Mouse (Mus musculus): ENCODE measurements around the gene Ssbp3. TPM values are rescaled to one million over a fixed set of nuclear protein-coding genes. Genes with fewer than 3 reads are reported as not detected.
A peak's percentile ranks its signal among the peaks of the same experiment; 100 is the strongest.

Gene Ssbp3
- polyA plus RNA-seq, 1 experiment from 2014 or later, result 119 TPM

GRCm38 (mm10) chr4:107064394-107065098 is 154.0 kb downstream of the Ssbp3 start:
- no peak for DNase-seq (ENCODE audit: low spot score)
- 88% methylated on average over 5 of the region's 5 CpGs for WGBS
- peaks cover 54% of the 10 kb centered on the region for H3K36me3 ChIP-seq

DNA sequence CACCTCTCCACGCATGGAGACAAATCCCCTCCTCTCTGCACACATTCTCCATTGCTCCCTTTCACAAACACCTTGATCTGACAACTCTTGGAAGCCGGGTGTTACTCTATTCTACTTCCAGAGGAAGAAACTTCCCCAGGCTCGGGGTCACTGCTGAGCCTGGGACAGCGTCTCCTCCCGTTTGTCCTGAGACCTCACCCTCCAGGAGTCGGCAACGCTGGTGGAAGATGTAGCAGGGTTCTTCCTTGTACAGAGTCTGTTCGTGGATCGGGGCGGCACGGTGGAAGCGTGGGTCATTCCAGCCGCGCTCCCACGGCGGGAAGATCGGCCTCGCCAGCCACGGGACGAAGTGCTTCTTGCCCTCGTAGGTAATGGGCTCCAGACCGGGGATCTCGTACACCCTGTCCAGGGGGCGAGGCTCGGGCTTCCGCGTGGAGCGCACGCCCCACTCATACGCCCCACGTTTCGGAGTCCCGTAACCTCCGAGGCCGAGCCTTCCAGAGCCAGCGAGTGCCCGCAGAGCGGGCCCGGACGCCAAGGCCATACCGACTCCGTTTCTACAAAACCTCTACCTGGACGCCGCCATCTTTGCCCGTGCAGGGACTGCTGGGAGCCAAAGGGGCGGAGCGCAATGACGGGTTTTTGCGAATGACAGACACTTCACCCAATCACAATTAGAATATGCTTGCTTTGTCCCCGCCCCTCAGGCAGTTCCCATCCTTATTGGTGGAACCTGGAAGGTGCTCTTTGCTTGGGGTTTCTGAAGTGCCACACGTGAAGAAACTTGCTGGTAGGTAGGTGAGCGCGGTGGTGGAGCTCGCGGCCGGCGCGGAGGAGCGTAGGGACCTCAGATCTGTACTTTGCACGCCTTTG is 156.0 kb downstream of the Ssbp3 start, which contains the start of the genes Mrpl37 and Cyb5rl:
Gene Mrpl37, minus strand, starts transcription at position 617 of the 873 bp plus-strand sequence.
Gene Cyb5rl, plus strand, starts transcription at position 737 of the 873 bp plus-strand sequence.
- WGBS, result under 1% methylated on average over 60 of the region's 60 CpGs
- Histone ChIP-seq H3K27me3 (ENCODE audit: low read depth, poor library complexity, severe bottlenecking) (peaks cover 6% of the 10 kb centered on the region; the same call in 1 of the 2 replicates), H3K36me3 (peaks cover 34% of the 10 kb centered on the region), H3K4me1 (peaks cover 32% of the 10 kb centered on the region), H3K4me3 (peak within 1 kb of the TSS; percentile 87), H3K27ac (replicated peaks) (peak within 1 kb of the TSS; percentile 88), H3K9me3 (replicated peaks) (no peaks in the 10 kb centered on the region)
- DNase-seq (ENCODE audit: low spot score), result peak; percentile 94

More at GRCm38 (mm10) chr4:107064394-107065098, 154.0 kb downstream of the Ssbp3 start:
- Histone ChIP-seq H3K9me3 (replicated peaks) (no peaks in the 10 kb centered on the region), H3K4me1 (peaks cover 32% of the 10 kb centered on the region), H3K4me3 (no peak overlapping the region), H3K27me3 (ENCODE audit: low read depth, poor library complexity, severe bottlenecking) (peaks cover 6% of the 10 kb centered on the region; the same call in 1 of the 2 replicates), H3K27ac (replicated peaks) (no peak overlapping the region)

DNA sequence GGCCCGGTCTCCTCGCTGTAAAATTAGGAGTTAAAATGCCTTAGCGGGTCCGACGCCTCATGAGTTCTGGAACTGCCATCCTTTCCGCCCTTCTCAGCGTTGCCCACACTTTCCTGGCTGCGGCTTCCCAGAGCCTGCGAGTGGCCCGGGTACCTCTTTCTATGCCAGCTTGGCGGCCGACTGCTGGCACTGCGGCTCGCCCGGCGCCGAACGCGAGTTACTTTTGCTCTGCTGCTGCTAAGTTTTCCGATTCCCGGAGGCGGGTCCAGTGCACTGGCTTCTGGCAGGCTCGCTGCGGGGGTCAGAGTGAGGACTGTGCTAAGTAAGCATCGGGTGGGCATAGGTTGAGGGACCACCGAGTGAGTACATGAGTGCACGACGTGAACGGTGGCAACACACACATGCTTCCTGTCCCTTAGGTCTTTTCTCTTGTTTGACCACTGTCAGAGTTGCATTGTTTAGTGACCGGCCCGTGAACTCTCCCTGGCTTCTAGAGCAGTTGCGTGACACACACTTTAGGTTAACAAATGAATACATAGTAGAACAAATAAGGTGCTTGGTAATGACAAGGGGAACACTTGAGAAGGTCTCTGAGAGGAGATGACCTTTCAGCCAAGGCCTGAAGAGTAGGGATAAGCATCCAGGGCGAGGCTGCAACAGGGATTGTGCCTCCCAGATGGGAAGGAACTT is 156.8 kb downstream of the Ssbp3 start:
- DNase-seq (ENCODE audit: low spot score), result no peak
- H3K9me3 ChIP-seq (replicated peaks), result no peaks in the 10 kb centered on the region
- peaks cover 32% of the 10 kb centered on the region for H3K4me1 ChIP-seq
- 5% methylated on average over 33 of the region's 33 CpGs for WGBS
- peaks cover 26% of the 10 kb centered on the region for H3K36me3 ChIP-seq
- peak overlapping the region; percentile 87 for H3K4me3 ChIP-seq
- peaks cover 6% of the 10 kb centered on the region; the same call in 1 of the 2 replicates for H3K27me3 ChIP-seq (ENCODE audit: low read depth, poor library complexity, severe bottlenecking)
- peak overlapping the region; percentile 74 for H3K27ac ChIP-seq (replicated peaks)

DNA sequence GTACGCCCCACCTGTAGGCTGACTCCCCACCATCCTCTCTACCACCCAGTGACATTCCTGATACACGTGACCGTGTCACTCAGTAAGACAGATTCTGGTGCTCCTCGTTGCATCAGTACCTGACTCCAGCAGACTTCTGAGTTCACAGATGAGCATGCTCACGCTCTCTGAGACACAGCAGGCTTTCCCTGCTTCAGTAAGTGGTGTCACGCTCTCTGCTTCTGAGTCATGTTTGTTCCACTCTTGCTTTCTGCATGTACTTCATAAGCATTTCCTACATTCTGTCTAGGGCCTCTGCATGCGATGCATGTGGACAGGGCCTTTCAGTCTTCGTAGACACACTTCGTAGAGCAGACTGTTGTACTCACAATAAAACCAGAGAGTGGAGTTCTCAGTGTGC is 161.8 kb downstream of the Ssbp3 start:
- Histone ChIP-seq H3K27me3 (ENCODE audit: low read depth, poor library complexity, severe bottlenecking) (peaks cover 6% of the 10 kb centered on the region; the same call in 1 of the 2 replicates), H3K36me3 (no peaks in the 10 kb centered on the region), H3K9me3 (replicated peaks) (no peaks in the 10 kb centered on the region), H3K27ac (replicated peaks) (no peak overlapping the region), H3K4me1 (peaks cover 38% of the 10 kb centered on the region), H3K4me3 (no peak overlapping the region)
- DNase-seq (ENCODE audit: low spot score), result no peak
- WGBS, result 79% methylated on average over 9 of the region's 9 CpGs

DNA sequence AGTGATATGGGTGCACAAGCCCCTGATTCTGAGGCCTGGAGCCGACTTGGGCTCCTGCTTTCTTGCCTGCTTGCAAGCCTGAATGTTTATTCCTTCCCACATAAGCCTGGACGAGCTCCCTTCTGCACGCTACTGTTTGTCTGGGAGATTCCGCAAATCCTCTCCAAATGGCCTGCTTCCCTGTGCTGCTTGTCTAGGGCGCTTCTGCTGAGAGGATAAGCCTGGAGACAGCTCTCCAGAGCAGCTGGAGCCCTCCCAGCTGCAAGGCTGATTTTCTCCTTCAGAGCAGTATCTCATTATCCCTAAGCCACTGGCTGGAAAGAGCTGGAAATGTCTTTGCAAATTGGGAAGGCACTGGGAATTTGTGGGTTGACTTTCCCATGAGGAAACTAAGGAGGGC is 165.0 kb downstream of the Ssbp3 start:
- Histone ChIP-seq H3K4me3 (no peak overlapping the region), H3K36me3 (no peaks in the 10 kb centered on the region), H3K9me3 (replicated peaks) (no peaks in the 10 kb centered on the region), H3K27ac (replicated peaks) (peak overlapping the region; percentile 62), H3K27me3 (ENCODE audit: low read depth, poor library complexity, severe bottlenecking) (no peaks in the 10 kb centered on the region), H3K4me1 (peaks cover 24% of the 10 kb centered on the region)
- 35% methylated on average over 5 of the region's 5 CpGs for WGBS
- no peak for DNase-seq (ENCODE audit: low spot score)

DNA sequence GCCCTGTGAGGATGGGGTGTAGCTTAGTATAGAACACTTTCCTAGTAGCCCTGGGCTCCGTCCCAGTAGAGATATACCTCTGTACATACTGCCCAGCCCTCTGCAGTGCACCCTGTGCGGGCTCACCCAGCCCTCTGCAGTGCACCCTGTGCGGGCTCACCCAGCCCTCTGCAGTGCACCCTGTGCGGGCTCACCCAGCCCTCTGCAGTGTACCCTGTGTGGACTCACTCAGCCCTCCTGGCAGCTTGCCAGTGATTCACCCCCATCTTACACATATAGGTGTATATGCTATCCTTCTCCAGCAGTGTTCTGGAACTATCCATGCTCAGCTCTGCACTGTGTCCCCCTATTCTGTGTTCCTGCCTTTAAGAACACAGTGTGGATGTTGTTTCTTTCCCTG is 168.4 kb downstream of the Ssbp3 start:
- peak overlapping the region; percentile 25; the same call in 1 of the 2 replicates for H3K27ac ChIP-seq (replicated peaks)
- 95% methylated on average over 4 of the region's 4 CpGs for WGBS

GRCm38 (mm10) chr4:107079716-107080115 is 169.2 kb downstream of the Ssbp3 start:
- no peak overlapping the region for H3K4me3 ChIP-seq
- peaks cover 47% of the 10 kb centered on the region for H3K4me1 ChIP-seq
- no peaks in the 10 kb centered on the region for H3K27me3 ChIP-seq (ENCODE audit: low read depth, poor library complexity, severe bottlenecking)
- no peak for DNase-seq (ENCODE audit: low spot score)
- H3K27ac ChIP-seq (replicated peaks), result peak overlapping the region; percentile 25
- no peaks in the 10 kb centered on the region for H3K9me3 ChIP-seq (replicated peaks)
- H3K36me3 ChIP-seq, result no peaks in the 10 kb centered on the region

More for the DNA sequence above, 168.4 kb downstream of the Ssbp3 start:
- DNase-seq (ENCODE audit: low spot score), result no peak
- Histone ChIP-seq H3K9me3 (replicated peaks) (no peaks in the 10 kb centered on the region), H3K4me3 (no peak overlapping the region), H3K4me1 (peaks cover 43% of the 10 kb centered on the region), H3K27me3 (ENCODE audit: low read depth, poor library complexity, severe bottlenecking) (no peaks in the 10 kb centered on the region), H3K36me3 (no peaks in the 10 kb centered on the region)

GRCm38 (mm10) chr4:107082185-107082584 is 171.7 kb downstream of the Ssbp3 start:
- H3K4me1 ChIP-seq, result peaks cover 47% of the 10 kb centered on the region
- WGBS, result 88% methylated on average over 3 of the region's 3 CpGs

DNA sequence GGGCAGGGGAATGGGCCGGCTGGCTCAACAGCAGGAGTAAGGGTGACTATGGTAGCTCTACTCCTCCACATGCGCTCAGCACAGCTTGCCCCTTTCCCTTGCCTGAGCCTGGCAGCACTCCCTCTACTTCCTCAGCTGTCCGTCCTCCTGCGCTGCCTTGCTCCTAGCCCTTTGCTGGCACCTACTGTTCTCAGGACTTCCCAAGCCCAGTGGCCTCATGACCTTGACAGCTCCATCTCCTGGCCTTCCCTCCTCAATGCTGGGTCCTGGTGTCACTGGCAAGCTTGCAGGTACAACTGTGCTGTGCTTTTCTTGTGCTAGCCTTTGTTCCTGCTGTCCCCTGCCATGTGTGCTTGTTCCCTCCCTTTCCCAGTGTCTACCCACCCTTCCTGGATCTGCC is 172.6 kb downstream of the Ssbp3 start:
- DNase-seq (ENCODE audit: low spot score), result no peak
- Histone ChIP-seq H3K36me3 (no peaks in the 10 kb centered on the region), H3K9me3 (replicated peaks) (no peaks in the 10 kb centered on the region), H3K4me1 (peaks cover 47% of the 10 kb centered on the region), H3K27ac (replicated peaks) (peak overlapping the region; percentile 88), H3K4me3 (no peak overlapping the region), H3K27me3 (ENCODE audit: low read depth, poor library complexity, severe bottlenecking) (no peaks in the 10 kb centered on the region)
- WGBS, result 84% methylated on average over 4 of the region's 4 CpGs

More at GRCm38 (mm10) chr4:107082185-107082584, 171.7 kb downstream of the Ssbp3 start:
- Histone ChIP-seq H3K4me3 (no peak overlapping the region), H3K27ac (replicated peaks) (peak overlapping the region; percentile 88), H3K27me3 (ENCODE audit: low read depth, poor library complexity, severe bottlenecking) (no peaks in the 10 kb centered on the region), H3K9me3 (replicated peaks) (no peaks in the 10 kb centered on the region), H3K36me3 (no peaks in the 10 kb centered on the region)
- DNase-seq (ENCODE audit: low spot score), result no peak

DNA sequence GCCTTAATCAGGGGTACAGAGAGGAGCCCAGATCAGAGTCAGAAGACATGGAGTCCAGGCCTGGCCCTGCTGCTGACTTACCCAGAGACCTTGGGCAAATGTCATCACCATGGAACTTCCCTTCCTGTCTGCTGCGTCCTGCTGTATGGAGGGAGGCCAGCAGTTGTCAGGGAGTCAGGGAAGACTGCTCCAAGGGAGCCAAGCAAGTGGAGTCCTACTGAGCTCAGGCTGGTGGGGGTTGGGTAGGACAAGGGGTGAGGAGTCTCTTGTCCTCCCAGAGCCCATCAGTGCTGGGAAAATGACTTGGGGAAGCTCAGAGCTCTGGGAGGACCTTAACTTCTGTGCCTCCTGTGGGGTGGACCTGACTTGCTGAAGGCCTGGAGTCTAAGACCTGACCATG is 173.8 kb downstream of the Ssbp3 start:
- Histone ChIP-seq H3K9me3 (replicated peaks) (no peaks in the 10 kb centered on the region), H3K27me3 (ENCODE audit: low read depth, poor library complexity, severe bottlenecking) (no peaks in the 10 kb centered on the region), H3K36me3 (no peaks in the 10 kb centered on the region), H3K4me1 (peaks cover 47% of the 10 kb centered on the region), H3K4me3 (peak overlapping the region; percentile 33; the same call in 1 of the 2 replicates), H3K27ac (replicated peaks) (peak overlapping the region; percentile 88)
- 18% methylated on average over 1 of the region's 1 CpGs for WGBS
- no peak for DNase-seq (ENCODE audit: low spot score)

DNA sequence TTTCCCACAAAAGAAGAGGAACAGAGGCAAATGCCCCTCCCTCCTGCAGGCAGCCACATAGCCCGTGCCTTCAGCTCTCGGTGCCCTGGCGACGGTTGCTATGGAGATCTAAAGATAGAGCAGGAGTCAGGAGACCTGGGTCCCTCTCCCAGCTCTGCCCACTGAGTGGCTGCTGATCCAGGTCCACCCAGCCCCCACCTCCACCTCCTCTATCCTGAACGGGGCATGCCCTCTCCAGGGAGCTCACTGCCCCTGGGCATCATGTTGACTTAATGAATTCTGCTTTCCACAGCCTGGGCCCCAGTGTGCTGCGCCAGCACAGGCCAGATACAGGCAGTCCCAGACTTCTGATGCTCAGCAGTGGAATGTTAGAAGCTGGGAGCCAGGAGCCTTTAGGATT is 174.4 kb downstream of the Ssbp3 start:
- no peaks in the 10 kb centered on the region for H3K9me3 ChIP-seq (replicated peaks)
- peak overlapping the region; percentile 88 for H3K27ac ChIP-seq (replicated peaks)
- 7% methylated on average over 6 of the region's 6 CpGs for WGBS
- no peaks in the 10 kb centered on the region for H3K27me3 ChIP-seq (ENCODE audit: low read depth, poor library complexity, severe bottlenecking)
- H3K4me1 ChIP-seq, result peaks cover 47% of the 10 kb centered on the region
- H3K4me3 ChIP-seq, result peak overlapping the region; percentile 33
- peak; percentile 91 for DNase-seq (ENCODE audit: low spot score)
- no peaks in the 10 kb centered on the region for H3K36me3 ChIP-seq

DNA sequence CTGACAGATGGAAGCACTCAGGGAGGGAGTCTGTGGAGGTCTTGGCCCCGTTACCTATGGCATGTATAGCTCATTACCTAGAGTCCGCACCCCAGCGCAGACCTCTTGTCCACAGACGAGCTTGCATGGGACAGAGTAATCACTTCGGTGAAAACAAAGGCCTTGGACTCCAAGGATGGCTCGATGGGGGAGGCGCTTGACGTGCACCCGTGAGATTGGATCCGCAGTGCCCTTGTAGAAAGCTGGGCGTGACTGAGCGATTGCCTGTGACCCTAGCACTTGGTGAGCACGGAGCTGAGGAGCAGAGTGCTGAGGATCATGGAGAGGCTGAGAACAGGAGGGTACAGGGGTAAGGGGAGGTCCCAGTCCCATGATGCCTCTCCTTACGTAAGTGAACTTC is 181.2 kb downstream of the Ssbp3 start:
- H3K9me3 ChIP-seq (replicated peaks), result no peaks in the 10 kb centered on the region
- H3K36me3 ChIP-seq, result no peaks in the 10 kb centered on the region
- WGBS, result 86% methylated on average over 14 of the region's 14 CpGs
- no peak for DNase-seq (ENCODE audit: low spot score)
- no peak overlapping the region for H3K4me3 ChIP-seq
- H3K27me3 ChIP-seq (ENCODE audit: low read depth, poor library complexity, severe bottlenecking), result 0 out of 2 replicates have a peak, but pooled peaks cover under 1% of the 10 kb centered on the region
- H3K27ac ChIP-seq (replicated peaks), result peak overlapping the region; percentile 38
- peaks cover 43% of the 10 kb centered on the region for H3K4me1 ChIP-seq

Data from midbrain, embryonic 10.5 days (tissue).